Mouse (Mus musculus) left cerebral cortex, adult 2 months (tissue): ENCODE data around the gene Trim56. TPM values are rescaled to one million over a fixed set of nuclear protein-coding genes. Genes with fewer than 3 reads are reported as not detected.
"Not testable (repeated sequence)": the region's sequence is repeated elsewhere in the genome, so short reads cannot be mapped to it uniquely, and the experiment has no call there.

Source experiments
- DNase-seq, 2 experiments: peaks; one replicate each; pipeline ENCODE4 v3.0.0; 2021 to 2022; ENCODE audit warnings: low spot score in 2 of 2, mixed read lengths in 1 of 2; ENCODE audit errors: extremely low spot score in 1 of 2
- H3K27ac ChIP-seq: fragments of 200-600 bp; 2 replicates; pipeline ENCODE4 v1.8.1; 2022
- H3K4me3 ChIP-seq: fragments of 200-600 bp; 2 replicates; pipeline ENCODE4 v1.8.1; 2022
- CTCF ChIP-seq: fragments of 200-600 bp; IDR thresholded peaks from 2 replicates; pipeline ENCODE4 v1.8.1; 2022; ENCODE audit warnings: antibody characterized with exemption, mild to moderate bottlenecking, moderate library complexity
- intact Hi-C: fragments of 180-260 bp; cut with DNase I; formaldehyde crosslinking; loops from one replicate; pipeline ENCODE4 v1.15.1; 2025
- long read RNA-seq, 2 experiments: library from polyadenylated mRNA; stranded (forward); transcript quantifications; one replicate each; pipeline ENCODE4 v2.0.0; 2021; ENCODE audit warnings: borderline mapping rate in 2 of 2
- total RNA-seq, 2 experiments: library from RNA; stranded (reverse); gene quantifications; 2 replicates each; pipeline ENCODE4 v1.2.3; 2021

The Trim56 gene
- 1 to 10 TPM; 4.3 to 5.7 TPM for total RNA-seq
- long read RNA-seq, experiment 1, partial matches to known transcripts: 0 of 1 reads
- long read RNA-seq, experiment 1, other reads (novel, unspliced or antisense): 1 of 1 reads
- long read RNA-seq, experiment 2, partial matches to known transcripts: 0 of 2 reads
- long read RNA-seq, experiment 2, other reads (novel, unspliced or antisense): 2 of 2 reads

- intact Hi-C loops: no loop called here
- no peak for TF ChIP-seq CTCF
Observed at GRCm38 (mm10) chr5:137115866-137116847, at the start of gene Trim56. Trim56 (minus strand) TSS chr5:137116209.

GRCm38 (mm10) chr5:137161853-137162252, 45.8 kb upstream of the Trim56 start:
- no peak overlapping the region for H3K4me3 ChIP-seq
- DNase-seq: no peak
- TF ChIP-seq CTCF: no peak
- no peak overlapping the region for H3K27ac ChIP-seq
- intact Hi-C loops: no loop called here

More at GRCm38 (mm10) chr5:137115866-137116847, at the start of gene Trim56:
- H3K4me3 ChIP-seq: peak within 1 kb of the TSS; percentile 51
- no peak for DNase-seq
- H3K27ac ChIP-seq: peak within 1 kb of the TSS; percentile 61

GRCm38 (mm10) chr5:137159461-137159860, 43.5 kb upstream of the Trim56 start:
- Histone ChIP-seq H3K4me3 (no peak overlapping the region), H3K27ac (no peak overlapping the region)
- intact Hi-C loops: loop anchor here (10.0 kb wide), 1 partner anchor 315 kb away; the partner anchor contains the start of gene Zan
- no peak for DNase-seq
- peak; percentile 57 for TF ChIP-seq CTCF

GRCm38 (mm10) chr5:137153289-137153688, 37.3 kb upstream of the Trim56 start:
- no peak overlapping the region for H3K4me3 ChIP-seq
- H3K27ac ChIP-seq: no peak overlapping the region
- intact Hi-C loops: loop anchor here (10.0 kb wide), 1 partner anchor 322 kb away; the partner anchor contains the start of gene Zan
- no peak for DNase-seq
- TF ChIP-seq CTCF: no peak

GRCm38 (mm10) chr5:137152623-137153022, 36.6 kb upstream of the Trim56 start:
- no peak for DNase-seq
- no peak for TF ChIP-seq CTCF
- Histone ChIP-seq H3K4me3 (no peak overlapping the region), H3K27ac (no peak overlapping the region)
- intact Hi-C loops: loop anchor here (10.0 kb wide), 1 partner anchor 322 kb away; the partner anchor contains the start of gene Zan

GRCm38 (mm10) chr5:137149272-137149882, 33.4 kb upstream of the Trim56 start, which contains the start of gene Muc3:
Muc3 (minus strand) TSS chr5:137149322.
- intact Hi-C loops, DNase-seq, H3K27ac ChIP-seq, H3K4me3 ChIP-seq: not testable (repeated sequence)

GRCm38 (mm10) chr5:137140836-137141235, 24.8 kb upstream of the Trim56 start:
- Histone ChIP-seq H3K4me3 (no peak overlapping the region), H3K27ac (no peak overlapping the region)
- intact Hi-C loops: no loop called here
- TF ChIP-seq CTCF: no peak
- no peak for DNase-seq

GRCm38 (mm10) chr5:137138977-137139376, 23.0 kb upstream of the Trim56 start:
- intact Hi-C loops: no loop called here
- DNase-seq: no peak
- Histone ChIP-seq H3K4me3 (no peak overlapping the region), H3K27ac (no peak overlapping the region)
- no peak for TF ChIP-seq CTCF

GRCm38 (mm10) chr5:137134959-137135358, 18.9 kb upstream of the Trim56 start:
- Histone ChIP-seq H3K4me3 (no peak overlapping the region), H3K27ac (no peak overlapping the region)
- intact Hi-C loops: no loop called here
- DNase-seq: no peak
- no peak for TF ChIP-seq CTCF

- Histone ChIP-seq H3K4me3 (no peak overlapping the region), H3K27ac (no peak overlapping the region)
- TF ChIP-seq CTCF: peak; percentile 97
- DNase-seq: peak in 1 of 2 experiments; percentile 61
- intact Hi-C loops: loop anchor here (1.0 kb wide), 1 partner anchor 155 kb away; no protein-coding TSS in a partner anchor
Observed at GRCm38 (mm10) chr5:137131490-137131889, 15.5 kb upstream of the Trim56 start.

GRCm38 (mm10) chr5:137129281-137129680, 13.3 kb upstream of the Trim56 start:
- no peak overlapping the region for H3K4me3 ChIP-seq
- H3K27ac ChIP-seq: no peak overlapping the region
- DNase-seq: no peak
- intact Hi-C loops: no loop called here
- TF ChIP-seq CTCF: no peak

- Histone ChIP-seq H3K27ac (no peak overlapping the region), H3K4me3 (no peak overlapping the region)
- TF ChIP-seq CTCF: no peak
- intact Hi-C loops: loop anchor here (2.0 kb wide), 1 partner anchor 163 kb away; the partner anchor contains the start of gene Ache
- no peak for DNase-seq
Observed at GRCm38 (mm10) chr5:137123516-137123915, 7.5 kb upstream of the Trim56 start.
